Mouse (Mus musculus) MEL (cell line): Measurements from ENCODE around the gene Prdm10. TPM values are rescaled to one million over a fixed set of nuclear protein-coding genes. Genes with fewer than 3 reads are reported as not detected.

Experiments
- DNase-seq: peaks from one replicate; pipeline ENCODE4 v3.0.0; 2011; ENCODE audit warnings: low read depth, low spot score
- H3K27ac ChIP-seq: 2 replicates; pipeline ENCODE4 v1.5.1; 2012; ENCODE audit warnings: low read depth, mild to moderate bottlenecking, control low read depth, low read length, moderate library complexity; ENCODE audit not compliant: control insufficient read depth
- H3K27me3 ChIP-seq, 2 experiments: fragments of 150-350 bp in 1 of 2; sonication (generic) in 1 of 2; 2 replicates each; pipeline ENCODE4 v1.6.1; 2012; ENCODE audit warnings: low read length in 2 of 2, mild to moderate bottlenecking in 2 of 2, improper control_type of control experiment in 1 of 2, moderate library complexity in 1 of 2; ENCODE audit not compliant: insufficient read depth in 2 of 2, control insufficient read depth in 1 of 2
- H3K36me3 ChIP-seq, 2 experiments: 2 replicates each; pipeline ENCODE4 v1.6.1; 2012 to 2014; ENCODE audit warnings: low read length in 2 of 2, improper control_type of control experiment in 1 of 2, inconsistent platforms in 1 of 2, mild to moderate bottlenecking in 1 of 2; ENCODE audit not compliant: insufficient read depth in 2 of 2, control insufficient read depth in 1 of 2
- H3K4me1 ChIP-seq, 2 experiments: fragments of 150-350 bp in 1 of 2; sonication (generic) in 1 of 2; 2 replicates each; pipeline ENCODE4 v1.6.1; 2012; ENCODE audit warnings: low read length in 2 of 2, improper control_type of control experiment in 1 of 2, mild to moderate bottlenecking in 1 of 2; ENCODE audit not compliant: insufficient read depth in 2 of 2, control insufficient read depth in 1 of 2
- H3K4me3 ChIP-seq, 2 experiments: fragments of 150-350 bp in 1 of 2; sonication (generic) in 1 of 2; 2 replicates each; pipeline ENCODE4 v1.5.1; 2012; ENCODE audit warnings: low read depth in 2 of 2, low read length in 2 of 2, mild to moderate bottlenecking in 2 of 2, moderate library complexity in 2 of 2, control low read depth in 1 of 2, improper control_type of control experiment in 1 of 2; ENCODE audit not compliant: control insufficient read depth in 1 of 2, insufficient read depth in 1 of 2
- H3K79me2 ChIP-seq: 2 replicates; pipeline ENCODE4 v1.6.1; 2012; ENCODE audit warnings: mild to moderate bottlenecking, low read length, moderate library complexity; ENCODE audit not compliant: control insufficient read depth, poor library complexity, insufficient read depth
- H3K9ac ChIP-seq: 2 replicates; pipeline ENCODE4 v1.6.1; 2012; ENCODE audit warnings: low read depth, mild to moderate bottlenecking, control low read depth, low read length, moderate library complexity; ENCODE audit not compliant: control insufficient read depth, poor library complexity, severe bottlenecking
- H3K9me3 ChIP-seq: fragments of 150-350 bp; sonication (generic); replicated peaks from 2 replicates; pipeline ENCODE4 v1.6.1; 2012; ENCODE audit warnings: mild to moderate bottlenecking, low read length, improper control_type of control experiment, moderate library complexity; ENCODE audit not compliant: insufficient read depth
- BHLHE40 ChIP-seq: IDR thresholded peaks from 2 replicates; pipeline ENCODE4 v1.6.1; 2012; ENCODE audit warnings: low read depth, mild to moderate bottlenecking, inconsistent platforms, low read length, improper control_type of control experiment, borderline replicate concordance
- CHD1 ChIP-seq: IDR thresholded peaks from 2 replicates; pipeline ENCODE4 v1.6.1; 2012; ENCODE audit warnings: low read depth, mild to moderate bottlenecking, inconsistent platforms, low read length, improper control_type of control experiment
- CHD2 ChIP-seq: IDR thresholded peaks from 2 replicates; pipeline ENCODE4 v1.6.1; 2011; ENCODE audit warnings: low read length, improper control_type of control experiment
- CTCF ChIP-seq, 3 experiments: IDR thresholded peaks in 2 of 3; conservative IDR thresholded peaks in 1 of 3; 2 replicates each; pipeline ENCODE4 v1.5.1; 2011 to 2012; ENCODE audit warnings: low read length in 3 of 3, low read depth in 2 of 3, mild to moderate bottlenecking in 2 of 3, improper control_type of control experiment in 1 of 3, inconsistent platforms in 1 of 3, mixed read lengths in 1 of 3, moderate library complexity in 1 of 3; ENCODE audit not compliant: control insufficient read depth in 1 of 3, insufficient read depth in 1 of 3, poor library complexity in 1 of 3, severe bottlenecking in 1 of 3
- E2F4 ChIP-seq: IDR thresholded peaks from 2 replicates; pipeline ENCODE4 v1.6.1; 2011; ENCODE audit warnings: low read depth, low read length, improper control_type of control experiment, borderline replicate concordance
- ELF1 ChIP-seq: IDR thresholded peaks from 2 replicates; pipeline ENCODE4 v1.6.1; 2014; ENCODE audit warnings: low read depth, mild to moderate bottlenecking, inconsistent platforms, low read length, improper control_type of control experiment, moderate library complexity
- EP300 ChIP-seq, 2 experiments: IDR thresholded peaks; 2 replicates each; pipeline ENCODE4 v1.6.1; 2011; ENCODE audit warnings: improper control_type of control experiment in 2 of 2, low read length in 2 of 2, low read depth in 1 of 2, mild to moderate bottlenecking in 1 of 2
- ETS1 ChIP-seq: IDR thresholded peaks from 2 replicates; pipeline ENCODE4 v1.6.1; 2012; ENCODE audit warnings: low read depth, mild to moderate bottlenecking, inconsistent platforms, low read length, improper control_type of control experiment, moderate library complexity
- GABPA ChIP-seq: IDR thresholded peaks from 2 replicates; pipeline ENCODE4 v1.6.1; 2012; ENCODE audit warnings: low read depth, mild to moderate bottlenecking, inconsistent platforms, low read length, improper control_type of control experiment, moderate library complexity
- JUND ChIP-seq: IDR thresholded peaks from 2 replicates; pipeline ENCODE4 v1.6.1; 2011; ENCODE audit warnings: low read depth, mild to moderate bottlenecking, improper control_type of control experiment, low read length
- KAT2A ChIP-seq: conservative IDR thresholded peaks from 2 replicates; pipeline ENCODE4 v1.6.1; 2012; ENCODE audit warnings: low read depth, low read length, improper control_type of control experiment, inconsistent platforms
- MAFK ChIP-seq: IDR thresholded peaks from 2 replicates; pipeline ENCODE4 v1.6.1; 2011; ENCODE audit warnings: low read depth, mild to moderate bottlenecking, low read length, improper control_type of control experiment, borderline replicate concordance
- MAX ChIP-seq: IDR thresholded peaks from 2 replicates; pipeline ENCODE4 v1.6.1; 2011; ENCODE audit warnings: low read length, improper control_type of control experiment
- MAZ ChIP-seq: IDR thresholded peaks from 2 replicates; pipeline ENCODE4 v1.6.1; 2012; ENCODE audit warnings: low read depth, mild to moderate bottlenecking, inconsistent platforms, low read length, improper control_type of control experiment
- MEF2A ChIP-seq: IDR thresholded peaks from 2 replicates; pipeline ENCODE4 v1.6.1; 2014; ENCODE audit warnings: low read depth, mild to moderate bottlenecking, inconsistent platforms, low read length, improper control_type of control experiment; ENCODE audit not compliant: poor library complexity, insufficient replicate concordance, severe bottlenecking; ENCODE audit errors: extremely low read depth
- MXI1 ChIP-seq: IDR thresholded peaks from 2 replicates; pipeline ENCODE4 v1.6.1; 2011; ENCODE audit warnings: mild to moderate bottlenecking, low read depth, low read length, improper control_type of control experiment
- MYB ChIP-seq: IDR thresholded peaks from 2 replicates; pipeline ENCODE4 v1.6.1; 2011; ENCODE audit warnings: mild to moderate bottlenecking, low read depth, low read length, improper control_type of control experiment
- MYC ChIP-seq: IDR thresholded peaks from 2 replicates; pipeline ENCODE4 v1.6.1; 2011; ENCODE audit warnings: low read depth, mild to moderate bottlenecking, low read length, improper control_type of control experiment, moderate library complexity
- NELFE ChIP-seq: IDR thresholded peaks from 2 replicates; pipeline ENCODE4 v1.6.1; 2011; ENCODE audit warnings: low read depth, low read length, improper control_type of control experiment
- NRF1 ChIP-seq: IDR thresholded peaks from 2 replicates; pipeline ENCODE4 v1.6.1; 2014; ENCODE audit warnings: low read depth, mild to moderate bottlenecking, inconsistent platforms, low read length, improper control_type of control experiment, moderate library complexity; ENCODE audit not compliant: poor library complexity, insufficient read depth, severe bottlenecking
- POLR2A ChIP-seq, 2 experiments: IDR thresholded peaks; 2 replicates each; pipeline ENCODE4 v1.6.1; 2011 to 2012; ENCODE audit warnings: low read length in 2 of 2, mild to moderate bottlenecking in 2 of 2, control low read depth in 1 of 2, improper control_type of control experiment in 1 of 2, low read depth in 1 of 2, moderate library complexity in 1 of 2; ENCODE audit not compliant: control insufficient read depth in 1 of 2, insufficient read depth in 1 of 2, poor library complexity in 1 of 2
- POLR2AphosphoS2 ChIP-seq: IDR thresholded peaks from 2 replicates; pipeline ENCODE4 v1.6.1; 2011; ENCODE audit warnings: low read length, improper control_type of control experiment
- POLR2AphosphoS5 ChIP-seq: IDR thresholded peaks from 2 replicates; pipeline ENCODE4 v1.6.1; 2012; ENCODE audit warnings: low read depth, borderline replicate concordance, mild to moderate bottlenecking, inconsistent platforms, low read length, moderate library complexity, mixed read lengths
- RAD21 ChIP-seq: IDR thresholded peaks from 2 replicates; pipeline ENCODE4 v1.6.1; 2011; ENCODE audit warnings: mild to moderate bottlenecking, low read depth, low read length, improper control_type of control experiment
- RCOR1 ChIP-seq: IDR thresholded peaks from 2 replicates; pipeline ENCODE4 v1.6.1; 2012; ENCODE audit warnings: low read depth, mild to moderate bottlenecking, inconsistent platforms, low read length, improper control_type of control experiment
- SIN3A ChIP-seq: IDR thresholded peaks from 2 replicates; pipeline ENCODE4 v1.6.1; 2012; ENCODE audit warnings: low read length, improper control_type of control experiment, inconsistent platforms
- SMC3 ChIP-seq: IDR thresholded peaks from 2 replicates; pipeline ENCODE4 v1.6.1; 2011; ENCODE audit warnings: low read depth, low read length, improper control_type of control experiment
- TAL1 ChIP-seq: IDR thresholded peaks from 2 replicates; pipeline ENCODE4 v1.6.1; 2012; ENCODE audit warnings: mild to moderate bottlenecking, inconsistent platforms, low read length, moderate library complexity, mixed read lengths
- TBP ChIP-seq: IDR thresholded peaks from 2 replicates; pipeline ENCODE4 v1.8.0; 2011; ENCODE audit warnings: low read depth, low read length, improper control_type of control experiment
- TCF12 ChIP-seq: IDR thresholded peaks from 2 replicates; pipeline ENCODE4 v1.6.1; 2014; ENCODE audit warnings: low read depth, mild to moderate bottlenecking, inconsistent platforms, low read length, improper control_type of control experiment, moderate library complexity
- UBTF ChIP-seq: IDR thresholded peaks from 2 replicates; pipeline ENCODE4 v1.6.1; 2012; ENCODE audit warnings: low read depth, mild to moderate bottlenecking, inconsistent platforms, low read length, improper control_type of control experiment, moderate library complexity, borderline replicate concordance; ENCODE audit not compliant: insufficient read depth
- USF1 ChIP-seq: IDR thresholded peaks from 2 replicates; pipeline ENCODE4 v1.6.1; 2014; ENCODE audit warnings: low read depth, mild to moderate bottlenecking, inconsistent platforms, low read length, improper control_type of control experiment, moderate library complexity
- USF2 ChIP-seq, 2 experiments: IDR thresholded peaks; 2 replicates each; pipeline ENCODE4 v1.6.1; 2011 to 2012; ENCODE audit warnings: improper control_type of control experiment in 2 of 2, low read length in 2 of 2, borderline replicate concordance in 1 of 2, inconsistent platforms in 1 of 2, low read depth in 1 of 2, mild to moderate bottlenecking in 1 of 2; ENCODE audit not compliant: insufficient read depth in 1 of 2
- ZC3H11A ChIP-seq: IDR thresholded peaks from 2 replicates; pipeline ENCODE4 v1.6.1; 2012; ENCODE audit warnings: low read depth, mild to moderate bottlenecking, inconsistent platforms, low read length, improper control_type of control experiment
- ZKSCAN1 ChIP-seq: IDR thresholded peaks from 2 replicates; pipeline ENCODE4 v1.6.1; 2012; ENCODE audit warnings: low read depth, mild to moderate bottlenecking, inconsistent platforms, low read length, improper control_type of control experiment, moderate library complexity
- ZNF384 ChIP-seq: IDR thresholded peaks from 2 replicates; pipeline ENCODE4 v1.6.1; 2012; ENCODE audit warnings: low read depth, mild to moderate bottlenecking, inconsistent platforms, low read length, improper control_type of control experiment
- polyA plus RNA-seq, 2 experiments: library from polyadenylated mRNA; stranded (reverse) in 1 of 2; unstranded in 1 of 2; fragments of >175 nt in 1 of 2; fragments of >200 nt in 1 of 2; gene quantifications; 2 replicates each; pipeline versions ENCODE4 v1.2.1 to v1.2.4; 2012; ENCODE audit warnings: low replicate concordance in 2 of 2, low read depth in 1 of 2; ENCODE audit not compliant: insufficient read length in 2 of 2, insufficient read depth in 1 of 2, missing spikeins in 1 of 2
- total RNA-seq: library from RNA; depleted of rRNA; stranded (reverse); fragments of 300-350 nt; gene quantifications from 2 replicates; pipeline ENCODE4 v1.2.3, GENCODE M21; 2012; rRNA removed

The Prdm10 gene
- 3.4 and 4.9 TPM in 2 replicates for total RNA-seq
- 1 to 10 TPM in 1 of 2 experiments, not detected in 1; 8.7 TPM for polyA plus RNA-seq

GRCm38 (mm10) chr9:31280366-31281010 lies at the start of gene Prdm10:
TSS of gene Prdm10 (plus strand) at chr9:31280538.
- Histone ChIP-seq H3K9ac (peak within 1 kb of the TSS; percentile 94), H3K9me3 (no peaks in the 10 kb centered on the region), H3K27ac (peak within 1 kb of the TSS; percentile 94), H3K27me3 (no peaks in the 10 kb centered on the region), H3K4me1 (peaks cover 9 to 23% of the 10 kb centered on the region in 2 experiments), H3K4me3 (peak within 1 kb of the TSS; percentile 79 to 90), H3K36me3 (peaks cover 0 to 23% of the 10 kb centered on the region in 2 experiments; a peak in 2 of 4 replicates), H3K79me2 (peaks cover 12% of the 10 kb centered on the region)
- peak; percentile 97 for DNase-seq
- peak; percentile 99 for TF ChIP-seq CHD1
- TF ChIP-seq POLR2A (IDR thresholded peaks at IDR 0.05; ENCODE audit: control insufficient read depth in 1 of 2, insufficient read depth in 1 of 2, low read depth in 1 of 2, low read length in 2 of 2, poor library complexity in 1 of 2) = peak; percentile 77 to 95; a peak in 1 of 4 replicates
- no peak for TF ChIP-seq E2F4
- peak; percentile 55 for TF ChIP-seq POLR2AphosphoS2
- TF ChIP-seq NELFE = peak; percentile 82
- TF ChIP-seq MAX = no peak
- peak; percentile 95 for TF ChIP-seq MAZ
- no peak for TF ChIP-seq ZNF384
- no peak for TF ChIP-seq MEF2A
- TF ChIP-seq TAL1 = no peak
- TF ChIP-seq BHLHE40 = 0 out of 2 replicates have a peak, but pooled peaks have one; percentile 12
- TF ChIP-seq UBTF = peak; percentile 47; the same call in 1 of the 2 replicates
- TF ChIP-seq MXI1 = no peak
- TF ChIP-seq MAFK = no peak
- no peak for TF ChIP-seq NRF1
- TF ChIP-seq USF1 = 0 out of 2 replicates have a peak, but pooled peaks have one; percentile 14
- peak; percentile 92 for TF ChIP-seq CHD2
- peak; percentile 36 for TF ChIP-seq SIN3A
- TF ChIP-seq RAD21 = no peak
- TF ChIP-seq CTCF (IDR thresholded peaks at IDR 0.05 in 2 of 3, conservative IDR thresholded peaks at IDR 0.05 in 1 of 3; ENCODE audit: control insufficient read depth in 1 of 3, insufficient read depth in 1 of 3, low read depth in 2 of 3, low read length in 3 of 3, poor library complexity in 1 of 3, severe bottlenecking in 1 of 3) = 0 out of 6 replicates have a peak, but pooled peaks of 1 of the 3 experiments have one; percentile 3
- peak; percentile 60 for TF ChIP-seq TCF12
- TF ChIP-seq RCOR1 = peak; percentile 64
- TF ChIP-seq TBP = no peak
- TF ChIP-seq EP300 (IDR thresholded peaks at IDR 0.05; ENCODE audit: low read depth in 1 of 2, low read length in 2 of 2) = no peak
- TF ChIP-seq ELF1 = no peak
- no peak for TF ChIP-seq ZKSCAN1
- TF ChIP-seq POLR2AphosphoS5 = no peak
- no peak for TF ChIP-seq GABPA
- TF ChIP-seq SMC3 = no peak
- TF ChIP-seq ETS1 = peak; percentile 43; the same call in 1 of the 2 replicates
- no peak for TF ChIP-seq MYC
- no peak for TF ChIP-seq MYB
- TF ChIP-seq KAT2A = no peak
- no peak for TF ChIP-seq JUND
- TF ChIP-seq ZC3H11A = no peak
- no peak for TF ChIP-seq USF2 (IDR thresholded peaks at IDR 0.05; ENCODE audit: borderline replicate concordance in 1 of 2, insufficient read depth in 1 of 2, low read depth in 1 of 2, low read length in 2 of 2)
